Mouse (Mus musculus) neural tube, embryonic 15.5 days (tissue): ENCODE measurements around the gene Uap1. TPM values are rescaled to one million over a fixed set of nuclear protein-coding genes. Genes with fewer than 3 reads are reported as not detected.

ENCODE experiments used
- ATAC-seq: fragments of 200-750 bp; cut with Nextera tagmentation; 2 replicates; pipeline ENCODE4 v1.8.0; 2017; ENCODE audit warnings: mild to moderate bottlenecking, moderate TSS enrichment, moderate library complexity; ENCODE audit not compliant: low FRiP score
- H3K27ac ChIP-seq: fragments of 300-500 bp; sonication (generic); replicated peaks from 2 replicates; pipeline ENCODE4 v1.5.1; 2015; ENCODE audit warnings: mild to moderate bottlenecking, inconsistent platforms
- H3K27me3 ChIP-seq: fragments of 300-500 bp; sonication (generic); replicated peaks from 2 replicates; pipeline ENCODE4 v1.6.1; 2015; ENCODE audit warnings: inconsistent platforms
- H3K36me3 ChIP-seq: fragments of 300-500 bp; sonication (generic); 2 replicates; pipeline ENCODE4 v1.6.1; 2015; ENCODE audit warnings: inconsistent platforms
- H3K4me1 ChIP-seq: fragments of 300-500 bp; sonication (generic); 2 replicates; pipeline ENCODE4 v1.6.1; 2015; ENCODE audit warnings: inconsistent platforms
- H3K4me2 ChIP-seq: fragments of 300-500 bp; sonication (generic); 2 replicates; pipeline ENCODE4 v1.6.1; 2015; ENCODE audit warnings: inconsistent platforms, mild to moderate bottlenecking, moderate library complexity
- H3K4me3 ChIP-seq: fragments of 300-500 bp; sonication (generic); replicated peaks from 2 replicates; pipeline ENCODE4 v1.5.1; 2015; ENCODE audit warnings: mild to moderate bottlenecking, inconsistent platforms
- H3K9ac ChIP-seq: fragments of 300-500 bp; sonication (generic); replicated peaks from 2 replicates; pipeline ENCODE4 v1.6.1; 2015; ENCODE audit warnings: mild to moderate bottlenecking, inconsistent platforms
- H3K9me3 ChIP-seq: fragments of 300-500 bp; sonication (generic); replicated peaks from 2 replicates; pipeline ENCODE4 v1.6.1; 2016; ENCODE audit warnings: inconsistent platforms
- WGBS: fragments of 180-500 bp; shearing (Covaris S2); methylation state at CpG from one replicate; pipeline ENCODE4 v1.1.7; 2015; ENCODE audit warnings: mixed read lengths; 5-methylcytosine and 5-hydroxymethylcytosine counted together
- polyA plus RNA-seq: library from polyadenylated mRNA; unstranded; fragments of >200 nt; fragmentation: Nextera tagmentation; extraction: Ambion mirVana; gene quantifications from 2 replicates; pipeline ENCODE4 v1.2.1, GENCODE M21; 2015

Gene Uap1
- 64.4 and 65.5 TPM in 2 replicates for polyA plus RNA-seq

- H3K4me1 ChIP-seq: peaks cover 22% of the 10 kb centered on the region
- peak within 1 kb of the TSS; percentile 89 for H3K9ac ChIP-seq
- H3K4me2 ChIP-seq: peak within 1 kb of the TSS; percentile 64
- no peaks in the 10 kb centered on the region for H3K36me3 ChIP-seq
- H3K27me3 ChIP-seq: no peaks in the 10 kb centered on the region
- ATAC-seq: peak; percentile 100
- WGBS: under 1% methylated on average over 52 of the region's 52 CpGs
- no peaks in the 10 kb centered on the region for H3K9me3 ChIP-seq
- peak within 1 kb of the TSS; percentile 92 for H3K27ac ChIP-seq
- H3K4me3 ChIP-seq: peak within 1 kb of the TSS; percentile 87
Measured at GRCm38 (mm10) chr1:170174814-170175332, at the start of gene Uap1. TSS of gene Uap1 (minus strand) at chr1:170174957.

- no peak overlapping the region for H3K27ac ChIP-seq
- WGBS: 86% methylated on average over 2 of the region's 2 CpGs
- H3K4me3 ChIP-seq: no peak overlapping the region
- H3K36me3 ChIP-seq: no peaks in the 10 kb centered on the region
- no peak for ATAC-seq
- no peak overlapping the region for H3K4me2 ChIP-seq
- no peak overlapping the region for H3K9ac ChIP-seq
- H3K4me1 ChIP-seq: no peaks in the 10 kb centered on the region
- no peaks in the 10 kb centered on the region for H3K9me3 ChIP-seq
- H3K27me3 ChIP-seq: no peaks in the 10 kb centered on the region
Measured at GRCm38 (mm10) chr1:170223276-170223675, 48.5 kb upstream of the Uap1 start.

- Histone ChIP-seq H3K9me3 (no peaks in the 10 kb centered on the region), H3K4me1 (0 out of 2 replicates have a peak, but pooled peaks cover 4% of the 10 kb centered on the region), H3K27me3 (peaks cover 9% of the 10 kb centered on the region; the same call in 1 of the 2 replicates), H3K27ac (no peak overlapping the region), H3K4me3 (no peak overlapping the region), H3K9ac (no peak overlapping the region), H3K36me3 (no peaks in the 10 kb centered on the region), H3K4me2 (no peak overlapping the region)
- no peak for ATAC-seq
Measured at GRCm38 (mm10) chr1:170220351-170220750, 45.6 kb upstream of the Uap1 start.

GRCm38 (mm10) chr1:170218091-170218884 lies 43.5 kb upstream of the Uap1 start:
- Histone ChIP-seq H3K36me3 (no peaks in the 10 kb centered on the region), H3K4me2 (no peak overlapping the region), H3K27ac (no peak overlapping the region), H3K9ac (no peak overlapping the region), H3K4me1 (peaks cover 11% of the 10 kb centered on the region), H3K9me3 (no peaks in the 10 kb centered on the region), H3K27me3 (peaks cover 9% of the 10 kb centered on the region; the same call in 1 of the 2 replicates), H3K4me3 (no peak overlapping the region)
- WGBS: 85% methylated on average over 6 of the region's 6 CpGs
- ATAC-seq: no peak

DNA sequence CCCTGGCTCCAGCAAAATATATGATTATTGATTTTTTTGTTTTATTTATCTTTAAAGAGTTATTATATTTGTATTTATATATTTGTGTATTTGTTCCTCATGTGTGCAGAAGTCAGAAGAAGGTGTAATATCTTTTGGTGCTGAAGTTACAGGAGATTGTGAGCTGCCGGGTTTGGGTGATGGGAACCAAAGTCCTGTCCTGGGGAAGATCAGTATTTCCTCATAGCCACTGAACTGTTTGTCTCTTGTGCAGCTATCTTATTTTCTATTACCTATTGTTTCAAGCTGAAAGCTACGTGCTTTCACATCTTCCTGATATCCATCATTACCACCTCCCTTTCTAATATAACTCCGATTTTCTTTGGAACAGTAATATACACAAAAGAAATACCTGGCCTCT lies 40.8 kb upstream of the Uap1 start:
- 72% methylated on average over 3 of the region's 3 CpGs for WGBS
- H3K4me1 ChIP-seq: peaks cover 13% of the 10 kb centered on the region
- H3K27ac ChIP-seq: no peak overlapping the region
- peaks cover 9% of the 10 kb centered on the region; the same call in 1 of the 2 replicates for H3K27me3 ChIP-seq
- no peak overlapping the region for H3K9ac ChIP-seq
- peak overlapping the region; percentile 78 for H3K4me3 ChIP-seq
- H3K36me3 ChIP-seq: peaks cover 7% of the 10 kb centered on the region
- peak overlapping the region; percentile 71 for H3K4me2 ChIP-seq
- no peaks in the 10 kb centered on the region for H3K9me3 ChIP-seq
- peak; percentile 30; the same call in 1 of the 2 replicates for ATAC-seq

DNA sequence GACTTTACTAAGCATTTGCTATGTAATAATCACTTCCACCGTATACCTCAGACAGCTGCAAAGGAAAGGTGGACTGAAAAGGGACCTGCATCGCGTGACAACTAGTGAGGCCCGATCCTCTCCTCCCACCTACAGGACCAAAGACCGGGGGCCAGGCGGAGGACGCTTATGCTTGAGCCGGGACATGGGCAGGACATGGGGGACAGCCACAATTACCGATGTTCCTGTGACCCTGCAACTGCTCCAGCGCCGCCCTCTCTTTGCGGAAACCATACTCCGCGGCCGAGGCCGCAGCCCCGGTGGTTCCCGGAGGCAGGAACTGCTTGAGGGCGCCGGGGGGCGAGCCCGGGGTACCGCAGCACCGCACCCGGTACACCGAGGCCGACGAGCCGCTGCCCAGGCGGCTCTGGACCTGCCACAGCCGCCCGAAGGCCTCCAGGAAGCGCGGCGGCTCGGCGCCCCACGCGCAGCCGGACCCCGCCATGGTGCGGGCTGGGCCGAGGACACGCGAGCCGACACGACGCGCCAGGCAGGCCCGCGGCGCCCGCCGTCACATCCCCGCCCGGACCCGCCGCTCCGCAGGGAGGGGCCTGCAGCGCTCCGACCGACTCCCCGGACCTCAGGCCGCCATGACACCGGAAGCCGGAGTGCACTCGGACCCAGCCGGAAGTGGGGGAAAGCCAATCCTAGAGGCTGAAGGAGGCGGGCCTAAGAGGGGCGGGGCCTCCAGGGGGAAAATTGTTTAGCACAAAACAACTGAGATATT lies 40.2 kb upstream of the Uap1 start, which contains the start of gene Uhmk1:
Gene Uhmk1 (minus strand): TSS at position 641 of the 766 bp plus-strand sequence.
- ATAC-seq: peak; percentile 99
- H3K4me1 ChIP-seq: peaks cover 13% of the 10 kb centered on the region
- H3K27me3 ChIP-seq: peaks cover 9% of the 10 kb centered on the region; the same call in 1 of the 2 replicates
- peak within 1 kb of the TSS; percentile 71 for H3K4me2 ChIP-seq
- under 1% methylated on average over 69 of the region's 70 CpGs for WGBS
- peak within 1 kb of the TSS; percentile 76 for H3K27ac ChIP-seq
- peaks cover 12% of the 10 kb centered on the region for H3K36me3 ChIP-seq
- H3K4me3 ChIP-seq: peak within 1 kb of the TSS; percentile 78
- H3K9ac ChIP-seq: peak within 1 kb of the TSS; percentile 87
- H3K9me3 ChIP-seq: no peaks in the 10 kb centered on the region

GRCm38 (mm10) chr1:170214383-170214756 lies 39.6 kb upstream of the Uap1 start:
- Histone ChIP-seq H3K9ac (peak overlapping the region; percentile 87), H3K9me3 (no peaks in the 10 kb centered on the region), H3K27ac (peak overlapping the region; percentile 76), H3K4me1 (peaks cover 13% of the 10 kb centered on the region), H3K27me3 (peaks cover 9% of the 10 kb centered on the region; the same call in 1 of the 2 replicates), H3K4me2 (peak overlapping the region; percentile 71), H3K4me3 (peak overlapping the region; percentile 78), H3K36me3 (peaks cover 15% of the 10 kb centered on the region)
- ATAC-seq: no peak
- WGBS: 45% methylated on average over 7 of the region's 7 CpGs

DNA sequence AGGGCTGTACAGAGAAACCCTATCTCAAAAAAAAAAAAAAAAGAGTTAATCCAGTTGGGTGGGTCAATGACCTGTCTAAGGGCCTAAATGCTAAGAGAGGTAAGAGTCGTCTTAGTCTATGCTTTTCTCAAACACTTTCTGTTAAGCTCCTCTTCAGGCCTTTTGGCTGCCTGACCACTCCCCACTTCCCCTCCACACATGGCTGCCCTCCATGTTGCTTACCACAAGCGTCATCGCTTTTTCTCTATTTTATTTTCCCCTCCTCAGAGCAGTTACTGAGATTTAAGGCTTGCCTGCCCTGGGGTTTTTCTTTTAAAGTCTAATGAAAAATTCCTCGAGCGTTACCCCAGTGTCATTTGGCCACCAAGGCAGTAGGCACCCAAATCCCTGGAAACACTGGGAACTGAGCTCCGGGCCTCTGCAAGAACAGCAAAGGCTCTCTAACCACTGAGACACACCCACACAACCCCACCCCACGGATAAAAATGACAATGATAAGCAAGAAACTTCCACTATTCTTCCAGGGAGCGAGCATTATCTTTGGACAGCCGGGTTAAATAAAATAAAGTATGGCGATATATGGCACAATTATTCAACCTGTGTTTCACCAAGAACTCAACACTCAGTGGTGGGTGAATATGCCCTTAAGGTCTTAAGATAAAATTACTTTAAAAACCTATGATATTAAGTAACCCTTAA lies 38.6 kb upstream of the Uap1 start:
- 93% methylated on average over 10 of the region's 10 CpGs for WGBS
- H3K4me3 ChIP-seq: no peak overlapping the region
- no peaks in the 10 kb centered on the region for H3K9me3 ChIP-seq
- H3K36me3 ChIP-seq: peaks cover 25% of the 10 kb centered on the region
- H3K27ac ChIP-seq: no peak overlapping the region
- H3K9ac ChIP-seq: no peak overlapping the region
- peak overlapping the region; percentile 13; the same call in 1 of the 2 replicates for H3K4me2 ChIP-seq
- peaks cover 9% of the 10 kb centered on the region; the same call in 1 of the 2 replicates for H3K27me3 ChIP-seq
- ATAC-seq: no peak
- peaks cover 13% of the 10 kb centered on the region for H3K4me1 ChIP-seq

DNA sequence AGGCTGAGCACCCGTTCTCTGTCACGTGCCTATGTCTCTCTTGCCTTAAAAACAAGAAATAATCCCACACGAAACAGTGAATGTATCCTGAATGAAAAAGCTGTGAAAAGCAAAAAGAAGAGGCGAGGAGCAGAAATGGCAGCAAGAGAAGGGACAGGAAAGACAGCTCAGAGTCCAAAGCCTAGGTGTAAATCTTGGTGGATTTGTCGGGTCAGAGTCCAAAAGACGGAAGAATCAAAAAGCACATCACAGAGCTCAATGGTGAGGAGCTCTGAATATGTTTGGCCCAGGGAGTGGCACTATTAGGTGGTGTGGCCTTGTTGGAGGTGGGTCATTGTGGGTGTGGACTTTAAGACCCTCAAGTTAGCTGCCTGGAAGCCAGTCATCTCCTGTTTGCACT lies 31.6 kb upstream of the Uap1 start:
- Histone ChIP-seq H3K27ac (no peak overlapping the region), H3K27me3 (no peaks in the 10 kb centered on the region), H3K9ac (no peak overlapping the region), H3K9me3 (no peaks in the 10 kb centered on the region), H3K4me2 (no peak overlapping the region), H3K36me3 (peaks cover 70% of the 10 kb centered on the region), H3K4me1 (no peaks in the 10 kb centered on the region), H3K4me3 (no peak overlapping the region)
- WGBS: 94% methylated on average over 6 of the region's 6 CpGs
- no peak for ATAC-seq

DNA sequence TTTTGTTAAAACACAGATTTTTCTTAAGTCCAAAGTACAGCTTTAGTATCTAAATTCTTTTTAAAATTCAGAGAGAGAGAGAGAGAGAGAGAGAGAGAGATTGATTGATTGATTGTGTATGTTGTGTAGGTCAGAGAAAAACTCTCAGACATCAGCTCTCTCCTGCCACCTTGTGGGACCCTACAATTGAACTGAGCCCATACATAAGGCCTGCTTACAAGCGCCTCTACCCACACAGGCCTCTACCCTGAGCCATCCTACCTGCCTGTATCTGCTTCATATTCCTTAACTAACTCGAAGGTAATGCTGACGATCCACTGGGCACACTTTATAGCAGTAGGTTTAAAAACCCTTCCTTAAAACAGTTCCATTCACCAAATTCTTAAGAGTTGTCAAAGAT lies 25.6 kb upstream of the Uap1 start:
- Histone ChIP-seq H3K27me3 (no peaks in the 10 kb centered on the region), H3K4me3 (no peak overlapping the region), H3K9ac (no peak overlapping the region), H3K27ac (no peak overlapping the region), H3K4me2 (no peak overlapping the region), H3K4me1 (no peaks in the 10 kb centered on the region), H3K36me3 (peaks cover 58% of the 10 kb centered on the region), H3K9me3 (no peaks in the 10 kb centered on the region)
- ATAC-seq: no peak
- WGBS: 79% methylated on average over 3 of the region's 3 CpGs

DNA sequence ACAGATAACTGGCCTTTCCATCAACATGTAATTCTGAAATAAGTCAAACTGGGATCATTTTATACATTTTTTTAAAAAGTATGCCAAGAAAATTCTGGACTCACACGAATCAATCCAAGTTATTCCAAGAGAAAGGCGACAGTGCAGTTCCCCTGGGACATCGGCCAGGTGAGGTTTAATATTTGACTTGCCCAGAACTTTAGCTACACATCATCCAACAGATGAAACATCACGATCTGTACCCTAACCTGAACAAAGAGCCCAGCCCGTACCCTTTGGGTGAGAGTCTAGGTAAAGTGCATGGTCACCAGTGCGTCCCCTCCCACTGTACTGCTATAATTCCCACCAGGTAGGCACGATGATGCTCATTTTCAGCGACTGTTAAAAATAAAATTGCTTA lies 21.5 kb upstream of the Uap1 start:
- Histone ChIP-seq H3K9ac (no peak overlapping the region), H3K9me3 (no peaks in the 10 kb centered on the region), H3K27me3 (no peaks in the 10 kb centered on the region), H3K27ac (no peak overlapping the region), H3K36me3 (peaks cover 70% of the 10 kb centered on the region), H3K4me2 (no peak overlapping the region), H3K4me1 (no peaks in the 10 kb centered on the region), H3K4me3 (no peak overlapping the region)
- 91% methylated on average over 8 of the region's 8 CpGs for WGBS
- no peak for ATAC-seq
